Mouse (Mus musculus) kidney, postnatal 10 days (tissue): ENCODE measurements around the gene Auts2.

Experiments
- DNase-seq: peaks from one replicate; pipeline ENCODE4 v3.0.0; 2021; ENCODE audit warnings: mixed read lengths

Gene Auts2

GRCm38 (mm10) chr5:131398250-131398649 lies 1144.9 kb downstream of the Auts2 start:
- DNase-seq, result no peak

GRCm38 (mm10) chr5:131395756-131396155 lies 1147.4 kb downstream of the Auts2 start:
- peak; percentile 9 for DNase-seq
